Mouse (Mus musculus): ENCODE data around the gene Tent5b.

Tent5b gene

GRCm38 (mm10) chr4:133469122-133469521 lies 10.8 kb upstream of the Tent5b start:
- DNase-seq (ENCODE audit: low read depth, low spot score) = peak; percentile 79

- DNase-seq (ENCODE audit: low read depth, low spot score) = no peak
Observed at GRCm38 (mm10) chr4:133471135-133471821, 8.7 kb upstream of the Tent5b start.

GRCm38 (mm10) chr4:133473833-133474232 lies 6.1 kb upstream of the Tent5b start:
- DNase-seq (ENCODE audit: low read depth, low spot score) = peak; percentile 63

- DNase-seq (ENCODE audit: low read depth, low spot score) = no peak
Observed at GRCm38 (mm10) chr4:133480185-133480537, 229 bp downstream of the Tent5b start.

- no peak for DNase-seq (ENCODE audit: low read depth, low spot score)
Observed at GRCm38 (mm10) chr4:133480754-133481153, 822 bp downstream of the Tent5b start.

GRCm38 (mm10) chr4:133481488-133481887 lies 1.6 kb downstream of the Tent5b start:
- DNase-seq (ENCODE audit: low read depth, low spot score) = no peak

- DNase-seq (ENCODE audit: low read depth, low spot score) = no peak
Observed at GRCm38 (mm10) chr4:133482479-133482878, 2.5 kb downstream of the Tent5b start.

- peak; percentile 75 for DNase-seq (ENCODE audit: low read depth, low spot score)
Observed at GRCm38 (mm10) chr4:133484266-133485025, 4.5 kb downstream of the Tent5b start.

GRCm38 (mm10) chr4:133485691-133486425 lies 5.9 kb downstream of the Tent5b start:
- DNase-seq (ENCODE audit: low read depth, low spot score) = no peak

- DNase-seq (ENCODE audit: low read depth, low spot score) = no peak
Observed at GRCm38 (mm10) chr4:133486673-133487357, 6.9 kb downstream of the Tent5b start.

GRCm38 (mm10) chr4:133488619-133489392 lies 8.9 kb downstream of the Tent5b start:
- no peak for DNase-seq (ENCODE audit: low read depth, low spot score)

GRCm38 (mm10) chr4:133489489-133490245 lies 9.7 kb downstream of the Tent5b start:
- no peak for DNase-seq (ENCODE audit: low read depth, low spot score)

- DNase-seq (ENCODE audit: low read depth, low spot score) = no peak
Observed at GRCm38 (mm10) chr4:133491800-133492199, 11.9 kb downstream of the Tent5b start.

- DNase-seq (ENCODE audit: low read depth, low spot score) = peak; percentile 33
Observed at GRCm38 (mm10) chr4:133493895-133494294, 14.0 kb downstream of the Tent5b start.

- peak; percentile 87 for DNase-seq (ENCODE audit: low read depth, low spot score)
Observed at GRCm38 (mm10) chr4:133494432-133494831, 14.5 kb downstream of the Tent5b start.

- DNase-seq (ENCODE audit: low read depth, low spot score) = no peak
Observed at GRCm38 (mm10) chr4:133494867-133495266, 14.9 kb downstream of the Tent5b start.

GRCm38 (mm10) chr4:133495711-133496110 lies 15.8 kb downstream of the Tent5b start:
- no peak for DNase-seq (ENCODE audit: low read depth, low spot score)

- no peak for DNase-seq (ENCODE audit: low read depth, low spot score)
Observed at GRCm38 (mm10) chr4:133496738-133497445, 17.0 kb downstream of the Tent5b start.

- peak; percentile 32 for DNase-seq (ENCODE audit: low read depth, low spot score)
Observed at GRCm38 (mm10) chr4:133497461-133498159, 17.7 kb downstream of the Tent5b start.

Measured in ES-CJ7 (cell line).